Mouse (Mus musculus) heart, embryonic 12.5 days (tissue): ENCODE results near the gene Dpy19l3. TPM values are rescaled to one million over a fixed set of nuclear protein-coding genes. Genes with fewer than 3 reads are reported as not detected.

ENCODE experiments used
- ATAC-seq: fragments of 200-750 bp; cut with Nextera tagmentation; 2 replicates; pipeline ENCODE4 v1.8.0; 2017; ENCODE audit warnings: moderate TSS enrichment, moderate library complexity; ENCODE audit not compliant: insufficient number of reproducible peaks, low FRiP score
- H3K27ac ChIP-seq: fragments of 300-500 bp; sonication (generic); 2 replicates; pipeline ENCODE4 v1.5.1; 2016; ENCODE audit warnings: mild to moderate bottlenecking, moderate library complexity; ENCODE audit not compliant: poor library complexity, severe bottlenecking
- H3K27me3 ChIP-seq: fragments of 300-500 bp; sonication (generic); replicated peaks from 2 replicates; pipeline ENCODE4 v1.6.1; 2016; ENCODE audit warnings: mild to moderate bottlenecking, moderate library complexity
- H3K36me3 ChIP-seq: fragments of 300-500 bp; sonication (generic); 2 replicates; pipeline ENCODE4 v1.6.1; 2016; ENCODE audit warnings: mild to moderate bottlenecking, moderate library complexity
- H3K4me1 ChIP-seq: fragments of 300-500 bp; sonication (generic); replicated peaks from 2 replicates; pipeline ENCODE4 v1.6.1; 2016; ENCODE audit warnings: mild to moderate bottlenecking
- H3K4me2 ChIP-seq: fragments of 300-500 bp; sonication (generic); 2 replicates; pipeline ENCODE4 v1.6.1; 2016; ENCODE audit warnings: mild to moderate bottlenecking, moderate library complexity
- H3K4me3 ChIP-seq: fragments of 300-500 bp; sonication (generic); 2 replicates; pipeline ENCODE4 v1.5.1; 2016; ENCODE audit warnings: mild to moderate bottlenecking
- H3K9ac ChIP-seq: fragments of 300-500 bp; sonication (generic); 2 replicates; pipeline ENCODE4 v1.6.1; 2016; ENCODE audit warnings: mild to moderate bottlenecking, moderate library complexity
- H3K9me3 ChIP-seq: fragments of 300-500 bp; sonication (generic); replicated peaks from 2 replicates; pipeline ENCODE4 v1.6.1; 2016; ENCODE audit warnings: mild to moderate bottlenecking, moderate library complexity
- WGBS: fragments of 180-500 bp; shearing (Covaris S2); methylation state at CpG from one replicate; pipeline ENCODE4 v1.1.7; 2016; 5-methylcytosine and 5-hydroxymethylcytosine counted together
- polyA plus RNA-seq: library from polyadenylated mRNA; unstranded; fragments of >200 nt; fragmentation: Nextera tagmentation; extraction: Ambion mirVana; gene quantifications from 2 replicates; pipeline ENCODE4 v1.2.1, GENCODE M21; 2016

Gene Dpy19l3
- polyA plus RNA-seq, 1 experiment from 2014 or later = 14.2 TPM

- no peak overlapping the region for H3K27ac ChIP-seq
- no peaks in the 10 kb centered on the region for H3K27me3 ChIP-seq
- peak; percentile 39; the same call in 1 of the 2 replicates for ATAC-seq
- H3K36me3 ChIP-seq = peaks cover 29% of the 10 kb centered on the region
- H3K9me3 ChIP-seq = 0 out of 2 replicates have a peak, but pooled peaks cover 3% of the 10 kb centered on the region
- H3K4me1 ChIP-seq = no peaks in the 10 kb centered on the region
- WGBS = 61% methylated on average over 9 of the region's 9 CpGs
- H3K4me2 ChIP-seq = no peak overlapping the region
- H3K9ac ChIP-seq = no peak overlapping the region
- no peak overlapping the region for H3K4me3 ChIP-seq
These were observed 24.6 kb downstream of the Dpy19l3 start for GRCm38 (mm10) chr7:35729621-35730031.

DNA sequence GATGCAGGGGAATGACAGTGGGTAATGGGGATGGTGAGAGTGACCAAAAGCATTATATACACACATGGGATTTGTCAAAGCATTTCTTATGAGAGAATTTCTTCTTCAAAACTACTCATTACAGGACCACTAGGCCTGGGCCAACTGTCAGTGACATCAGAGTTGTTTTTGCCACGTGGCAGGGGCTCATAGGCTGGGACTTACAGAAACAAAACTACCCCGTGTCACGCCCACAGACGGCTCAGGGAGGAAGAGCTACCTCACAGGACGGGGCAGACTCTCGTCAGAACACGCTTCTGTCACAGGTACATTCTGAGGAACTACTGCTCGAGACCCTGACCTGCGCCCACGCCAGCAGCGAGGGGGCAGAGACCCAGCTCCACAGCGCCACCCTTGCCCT lies 25.9 kb downstream of the Dpy19l3 start:
- no peak for ATAC-seq
- no peak overlapping the region for H3K4me2 ChIP-seq
- 0 out of 2 replicates have a peak, but pooled peaks cover 3% of the 10 kb centered on the region for H3K9me3 ChIP-seq
- H3K27me3 ChIP-seq = no peaks in the 10 kb centered on the region
- no peak overlapping the region for H3K27ac ChIP-seq
- WGBS = 91% methylated on average over 12 of the region's 12 CpGs
- H3K9ac ChIP-seq = no peak overlapping the region
- no peaks in the 10 kb centered on the region for H3K4me1 ChIP-seq
- H3K4me3 ChIP-seq = no peak overlapping the region
- peaks cover 28% of the 10 kb centered on the region for H3K36me3 ChIP-seq

DNA sequence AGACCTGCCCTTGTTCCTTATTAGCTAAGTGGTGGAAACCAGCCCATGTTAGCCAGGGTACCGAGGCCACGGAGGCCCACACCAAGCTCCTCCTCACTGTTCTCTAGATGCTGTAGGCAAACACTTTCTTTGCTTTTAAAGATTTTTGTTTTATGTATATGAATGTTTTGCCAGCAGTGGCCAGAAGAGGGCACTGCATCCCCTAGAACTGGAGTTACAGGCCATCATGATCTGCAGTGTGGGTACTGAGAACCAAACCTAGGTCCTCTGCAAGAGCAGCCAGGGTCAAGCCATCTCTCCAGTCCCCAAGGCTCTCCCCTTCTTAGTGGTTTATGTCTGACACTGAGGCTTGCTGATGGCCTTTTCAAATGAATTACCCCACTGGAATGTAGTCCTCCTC lies 31.2 kb downstream of the Dpy19l3 start:
- H3K27ac ChIP-seq = no peak overlapping the region
- H3K9me3 ChIP-seq = peaks cover 9% of the 10 kb centered on the region
- H3K4me3 ChIP-seq = no peak overlapping the region
- no peak for ATAC-seq
- H3K36me3 ChIP-seq = peaks cover 50% of the 10 kb centered on the region
- no peaks in the 10 kb centered on the region for H3K27me3 ChIP-seq
- H3K4me2 ChIP-seq = no peak overlapping the region
- H3K9ac ChIP-seq = no peak overlapping the region
- WGBS = 88% methylated on average over 2 of the region's 2 CpGs
- H3K4me1 ChIP-seq = no peaks in the 10 kb centered on the region

GRCm38 (mm10) chr7:35718421-35719178 lies 35.7 kb downstream of the Dpy19l3 start:
- peaks cover 8% of the 10 kb centered on the region for H3K9me3 ChIP-seq
- no peak overlapping the region for H3K27ac ChIP-seq
- ATAC-seq = no peak
- peaks cover 51% of the 10 kb centered on the region for H3K36me3 ChIP-seq
- no peak overlapping the region for H3K4me3 ChIP-seq
- no peak overlapping the region for H3K9ac ChIP-seq
- H3K4me1 ChIP-seq = no peaks in the 10 kb centered on the region
- no peak overlapping the region for H3K4me2 ChIP-seq
- 83% methylated on average over 8 of the region's 8 CpGs for WGBS
- no peaks in the 10 kb centered on the region for H3K27me3 ChIP-seq

GRCm38 (mm10) chr7:35710366-35710765 lies 43.9 kb downstream of the Dpy19l3 start:
- Histone ChIP-seq H3K27ac (no peak overlapping the region), H3K4me1 (0 out of 2 replicates have a peak, but pooled peaks cover 3% of the 10 kb centered on the region), H3K9ac (no peak overlapping the region), H3K4me3 (no peak overlapping the region), H3K4me2 (no peak overlapping the region), H3K27me3 (no peaks in the 10 kb centered on the region), H3K9me3 (0 out of 2 replicates have a peak, but pooled peaks cover 4% of the 10 kb centered on the region), H3K36me3 (peaks cover 37% of the 10 kb centered on the region)
- 88% methylated on average over 5 of the region's 5 CpGs for WGBS
- no peak for ATAC-seq

DNA sequence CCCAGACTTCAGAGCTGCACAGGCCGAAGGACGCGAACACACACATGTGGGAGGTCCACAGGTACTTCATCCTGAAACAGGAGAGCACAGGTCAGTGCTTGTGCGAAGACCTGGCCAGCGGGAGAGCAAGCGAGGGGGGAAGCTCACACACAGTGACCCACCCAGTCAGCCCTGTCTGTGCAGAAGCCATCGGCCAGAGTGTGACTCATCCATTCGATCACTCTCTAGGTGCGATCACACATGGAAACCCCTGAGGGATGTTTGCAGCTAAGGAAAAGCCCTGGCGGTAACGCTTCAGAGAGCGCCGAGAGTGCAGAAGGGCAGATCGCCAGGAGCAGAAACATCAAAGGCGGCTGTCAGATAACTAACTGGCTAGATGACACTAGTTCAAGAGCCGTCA lies 46.2 kb downstream of the Dpy19l3 start:
- Histone ChIP-seq H3K4me2 (no peak overlapping the region), H3K9me3 (no peaks in the 10 kb centered on the region), H3K36me3 (peaks cover 26% of the 10 kb centered on the region), H3K4me1 (0 out of 2 replicates have a peak, but pooled peaks cover 3% of the 10 kb centered on the region), H3K4me3 (no peak overlapping the region), H3K27me3 (no peaks in the 10 kb centered on the region), H3K9ac (no peak overlapping the region), H3K27ac (no peak overlapping the region)
- no peak for ATAC-seq
- WGBS = 68% methylated on average over 16 of the region's 16 CpGs

DNA sequence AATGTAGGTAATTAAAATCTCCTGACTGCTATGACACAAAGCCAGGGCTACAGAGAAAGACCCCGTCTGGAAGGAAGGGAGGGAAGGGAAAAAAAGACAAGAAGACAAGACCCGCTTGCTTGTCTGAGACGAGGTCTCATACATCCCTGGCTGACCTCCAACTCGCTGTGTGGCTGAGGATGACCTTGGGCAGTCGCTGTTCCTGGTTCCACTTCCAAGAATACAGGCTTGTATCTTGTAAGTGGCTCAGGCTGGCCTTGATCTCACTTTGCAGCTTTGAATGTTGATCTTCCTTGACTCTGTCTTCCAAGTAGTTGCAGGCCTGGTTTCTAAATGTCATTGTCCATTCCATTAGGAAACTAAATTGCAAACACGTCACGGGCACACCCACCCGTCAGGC lies 55.2 kb downstream of the Dpy19l3 start:
- no peak overlapping the region for H3K27ac ChIP-seq
- H3K4me1 ChIP-seq = peaks cover 7% of the 10 kb centered on the region; the same call in 1 of the 2 replicates
- no peak for ATAC-seq
- H3K9ac ChIP-seq = no peak overlapping the region
- 71% methylated on average over 8 of the region's 8 CpGs for WGBS
- no peaks in the 10 kb centered on the region for H3K27me3 ChIP-seq
- H3K4me3 ChIP-seq = no peak overlapping the region
- peaks cover 18% of the 10 kb centered on the region for H3K36me3 ChIP-seq
- H3K9me3 ChIP-seq = no peaks in the 10 kb centered on the region
- no peak overlapping the region for H3K4me2 ChIP-seq

- Histone ChIP-seq H3K4me1 (peaks cover 7% of the 10 kb centered on the region; the same call in 1 of the 2 replicates), H3K9ac (no peak overlapping the region), H3K36me3 (peaks cover 11% of the 10 kb centered on the region; the same call in 1 of the 2 replicates), H3K27ac (no peak overlapping the region), H3K9me3 (no peaks in the 10 kb centered on the region), H3K4me3 (no peak overlapping the region), H3K4me2 (no peak overlapping the region), H3K27me3 (no peaks in the 10 kb centered on the region)
- 88% methylated on average over 1 of the region's 1 CpGs for WGBS
- no peak for ATAC-seq
These were observed 56.2 kb downstream of the Dpy19l3 start for GRCm38 (mm10) chr7:35698073-35698472.

DNA sequence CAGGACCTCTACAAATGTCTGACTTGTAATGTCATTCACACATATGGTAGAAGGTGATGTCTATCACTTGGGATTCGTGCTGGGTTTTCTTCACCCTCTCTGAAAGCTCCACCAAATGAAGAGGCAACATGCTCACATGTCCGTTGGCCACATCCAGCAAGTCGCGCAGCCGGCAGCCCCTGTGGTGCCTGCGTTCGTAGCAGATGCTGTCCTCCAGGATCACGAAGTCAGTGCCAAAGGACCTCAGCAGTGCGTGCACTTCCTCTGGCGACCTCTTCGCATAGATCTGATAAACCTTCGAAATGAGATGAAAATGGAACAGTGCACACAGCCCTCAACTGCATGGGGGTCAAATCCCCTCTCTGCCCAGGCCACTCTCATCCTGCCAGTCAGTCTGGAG lies 61.6 kb downstream of the Dpy19l3 start:
- no peak overlapping the region for H3K9ac ChIP-seq
- 89% methylated on average over 12 of the region's 12 CpGs for WGBS
- no peak for ATAC-seq
- H3K36me3 ChIP-seq = peaks cover 13% of the 10 kb centered on the region
- H3K9me3 ChIP-seq = no peaks in the 10 kb centered on the region
- H3K4me1 ChIP-seq = peaks cover 11% of the 10 kb centered on the region
- no peak overlapping the region for H3K4me2 ChIP-seq
- H3K27ac ChIP-seq = no peak overlapping the region
- no peak overlapping the region for H3K4me3 ChIP-seq
- no peaks in the 10 kb centered on the region for H3K27me3 ChIP-seq

DNA sequence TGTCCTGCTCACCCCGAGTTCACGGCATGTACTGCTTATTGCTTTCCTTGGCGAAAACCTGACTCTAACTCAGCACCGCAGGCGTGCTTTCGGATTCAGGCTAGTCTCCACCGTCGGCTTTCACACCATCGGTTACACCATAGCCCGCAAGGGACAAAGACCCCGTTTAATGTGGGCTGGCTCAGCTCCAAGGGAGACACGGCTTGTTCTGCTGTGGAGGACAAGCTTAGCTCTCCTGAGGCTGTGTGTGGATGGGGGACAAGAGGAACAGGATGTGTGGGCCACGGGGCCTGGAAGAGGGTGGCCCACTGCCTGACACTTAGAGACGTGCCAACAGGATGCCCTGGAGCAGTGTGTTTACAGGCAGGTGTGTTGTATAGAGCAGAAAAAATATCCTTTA lies 62.1 kb downstream of the Dpy19l3 start:
- Histone ChIP-seq H3K27ac (no peak overlapping the region), H3K4me1 (peaks cover 12% of the 10 kb centered on the region), H3K27me3 (no peaks in the 10 kb centered on the region), H3K9me3 (no peaks in the 10 kb centered on the region), H3K4me2 (no peak overlapping the region), H3K9ac (no peak overlapping the region), H3K36me3 (peaks cover 13% of the 10 kb centered on the region), H3K4me3 (no peak overlapping the region)
- ATAC-seq = no peak
- WGBS = 82% methylated on average over 14 of the region's 14 CpGs

GRCm38 (mm10) chr7:35688781-35689349 lies 65.4 kb downstream of the Dpy19l3 start:
- ATAC-seq = no peak
- Histone ChIP-seq H3K9me3 (no peaks in the 10 kb centered on the region), H3K36me3 (peaks cover 5% of the 10 kb centered on the region), H3K27ac (no peak overlapping the region), H3K4me3 (no peak overlapping the region), H3K9ac (no peak overlapping the region), H3K4me1 (peaks cover 16% of the 10 kb centered on the region), H3K27me3 (no peaks in the 10 kb centered on the region), H3K4me2 (no peak overlapping the region)
- 89% methylated on average over 11 of the region's 11 CpGs for WGBS
